Mouse (Mus musculus) ES-E14 (cell line): ENCODE results near the gene Sgcg.

Experiments used
- CHD2 ChIP-seq: IDR thresholded peaks from 2 replicates; pipeline ENCODE4 v1.6.1; 2014; ENCODE audit warnings: mild to moderate bottlenecking, low read depth, low read length, inconsistent platforms
- HCFC1 ChIP-seq: IDR thresholded peaks from 2 replicates; pipeline ENCODE4 v1.6.1; 2012; ENCODE audit warnings: low read length, inconsistent platforms, borderline replicate concordance; ENCODE audit not compliant: insufficient read depth
- MAFK ChIP-seq: IDR thresholded peaks from 2 replicates; pipeline ENCODE4 v1.6.1; 2014; ENCODE audit warnings: mild to moderate bottlenecking, low read depth, low read length, inconsistent platforms; ENCODE audit not compliant: insufficient read depth
- ZC3H11A ChIP-seq: IDR thresholded peaks from 2 replicates; pipeline ENCODE4 v1.6.1; 2012; ENCODE audit warnings: low read depth, mild to moderate bottlenecking, inconsistent platforms, low read length, borderline replicate concordance
- ZNF384 ChIP-seq: IDR thresholded peaks from 2 replicates; pipeline ENCODE4 v1.6.1; 2012; ENCODE audit warnings: low read depth, low read length, inconsistent platforms

DNA sequence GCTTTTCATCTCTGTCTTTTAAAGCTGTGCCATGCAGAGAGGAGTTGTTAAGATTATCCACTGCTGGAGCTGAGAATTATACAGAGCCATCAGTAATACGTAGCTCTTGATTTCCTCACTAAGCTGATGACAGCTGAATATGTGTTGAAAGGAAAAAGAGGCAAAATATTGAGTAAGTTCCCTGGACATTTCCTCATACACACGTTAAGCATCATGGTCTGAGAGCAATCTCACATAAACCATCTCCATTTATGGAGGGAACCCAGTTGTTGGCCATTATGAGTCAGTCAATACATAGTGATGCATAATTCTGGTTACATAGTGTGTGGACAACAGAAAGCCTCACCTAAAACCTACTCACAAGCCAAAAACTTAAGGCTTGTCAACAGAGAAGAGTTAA is 44.1 kb upstream of the Sgcg start:
- TF ChIP-seq ZNF384 = no peak
- TF ChIP-seq ZC3H11A = no peak
- no peak for TF ChIP-seq MAFK
- TF ChIP-seq HCFC1 = no peak
- TF ChIP-seq CHD2 = no peak
